Mouse (Mus musculus): ENCODE data around the gene Mex3b. TPM values are rescaled to one million over a fixed set of nuclear protein-coding genes. Genes with fewer than 3 reads are reported as not detected.

Gene Mex3b
- total RNA-seq, 1 experiment from 2014 or later = 11.7 TPM

- no peak for ATAC-seq (replicated peaks in 1 of 2; ENCODE audit: insufficient read depth in 1 of 2, low FRiP score in 2 of 2, low TSS enrichment in 1 of 2, low read depth in 1 of 2, poor library complexity in 2 of 2, severe bottlenecking in 2 of 2)
These were observed 32.5 kb downstream of the Mex3b start for GRCm38 (mm10) chr7:82899459-82900297.

GRCm38 (mm10) chr7:82903006-82903405 is 35.9 kb downstream of the Mex3b start:
- ATAC-seq (replicated peaks in 1 of 2; ENCODE audit: insufficient read depth in 1 of 2, low FRiP score in 2 of 2, low TSS enrichment in 1 of 2, low read depth in 1 of 2, poor library complexity in 2 of 2, severe bottlenecking in 2 of 2) = no peak

GRCm38 (mm10) chr7:82905527-82905926 is 38.4 kb downstream of the Mex3b start:
- ATAC-seq (replicated peaks in 1 of 2; ENCODE audit: insufficient read depth in 1 of 2, low FRiP score in 2 of 2, low TSS enrichment in 1 of 2, low read depth in 1 of 2, poor library complexity in 2 of 2, severe bottlenecking in 2 of 2) = no peak

- no peak for ATAC-seq (replicated peaks in 1 of 2; ENCODE audit: insufficient read depth in 1 of 2, low FRiP score in 2 of 2, low TSS enrichment in 1 of 2, low read depth in 1 of 2, poor library complexity in 2 of 2, severe bottlenecking in 2 of 2)
These were observed 39.9 kb downstream of the Mex3b start for GRCm38 (mm10) chr7:82907081-82907480.

- ATAC-seq (replicated peaks in 1 of 2; ENCODE audit: insufficient read depth in 1 of 2, low FRiP score in 2 of 2, low TSS enrichment in 1 of 2, low read depth in 1 of 2, poor library complexity in 2 of 2, severe bottlenecking in 2 of 2) = no peak; a peak in 1 of 4 replicates
These were observed 43.6 kb downstream of the Mex3b start for GRCm38 (mm10) chr7:82910536-82911384.

GRCm38 (mm10) chr7:82911501-82911900 is 44.4 kb downstream of the Mex3b start:
- no peak for ATAC-seq (replicated peaks in 1 of 2; ENCODE audit: insufficient read depth in 1 of 2, low FRiP score in 2 of 2, low TSS enrichment in 1 of 2, low read depth in 1 of 2, poor library complexity in 2 of 2, severe bottlenecking in 2 of 2)

GRCm38 (mm10) chr7:82914297-82914696 is 47.2 kb downstream of the Mex3b start:
- ATAC-seq (replicated peaks in 1 of 2; ENCODE audit: insufficient read depth in 1 of 2, low FRiP score in 2 of 2, low TSS enrichment in 1 of 2, low read depth in 1 of 2, poor library complexity in 2 of 2, severe bottlenecking in 2 of 2) = no peak

Other genes starting within 250 kb of the Mex3b start
- 0.55 and 0.81 TPM in 2 replicates for gene Saxo2, start 218.8 kb upstream of the Mex3b start, total RNA-seq (2017)
- gene Efl1, start 218.7 kb upstream of the Mex3b start, total RNA-seq (2017) = 23.8 and 34.4 TPM in 2 replicates